Mouse (Mus musculus) liver, embryonic 13.5 days (tissue): ENCODE measurements around the gene Hoxa6. TPM values are rescaled to one million over a fixed set of nuclear protein-coding genes. Genes with fewer than 3 reads are reported as not detected.

Experiments used
- ATAC-seq: fragments of 200-750 bp; cut with Nextera tagmentation; 2 replicates; pipeline ENCODE4 v1.8.0; 2017; ENCODE audit warnings: low read depth, mild to moderate bottlenecking, moderate number of reproducible peaks, moderate library complexity
- DNase-seq: peaks from one replicate; pipeline ENCODE4 v3.0.0; 2022
- H3K27ac ChIP-seq: fragments of 300-500 bp; sonication (generic); 2 replicates; pipeline ENCODE4 v1.5.1; 2015; ENCODE audit warnings: moderate library complexity, mild to moderate bottlenecking, inconsistent platforms
- H3K27me3 ChIP-seq: fragments of 300-500 bp; sonication (generic); 2 replicates; pipeline ENCODE4 v1.6.1; 2015; ENCODE audit warnings: mild to moderate bottlenecking, inconsistent platforms
- H3K36me3 ChIP-seq: fragments of 300-500 bp; sonication (generic); 2 replicates; pipeline ENCODE4 v1.6.1; 2015; ENCODE audit warnings: mild to moderate bottlenecking, inconsistent platforms
- H3K4me1 ChIP-seq: fragments of 300-500 bp; sonication (generic); replicated peaks from 2 replicates; pipeline ENCODE4 v1.6.1; 2015; ENCODE audit warnings: inconsistent platforms
- H3K4me2 ChIP-seq: fragments of 300-500 bp; sonication (generic); 2 replicates; pipeline ENCODE4 v1.6.1; 2015; ENCODE audit warnings: inconsistent platforms, mild to moderate bottlenecking, moderate library complexity
- H3K4me3 ChIP-seq: fragments of 300-500 bp; sonication (generic); replicated peaks from 2 replicates; pipeline ENCODE4 v1.5.1; 2015; ENCODE audit warnings: mild to moderate bottlenecking, inconsistent platforms
- H3K9ac ChIP-seq: fragments of 300-500 bp; sonication (generic); 2 replicates; pipeline ENCODE4 v1.6.1; 2015; ENCODE audit warnings: mild to moderate bottlenecking, inconsistent platforms
- H3K9me3 ChIP-seq: fragments of 300-500 bp; sonication (generic); replicated peaks from 2 replicates; pipeline ENCODE4 v1.6.1; 2016; ENCODE audit warnings: inconsistent platforms
- WGBS: fragments of 180-500 bp; shearing (Covaris S2); methylation state at CpG from one replicate; pipeline ENCODE4 v1.1.7; 2015; ENCODE audit not compliant: insufficient replicate concordance; 5-methylcytosine and 5-hydroxymethylcytosine counted together
- polyA plus RNA-seq: library from polyadenylated mRNA; unstranded; fragments of >200 nt; fragmentation: Nextera tagmentation; extraction: Ambion mirVana; gene quantifications from 2 replicates; pipeline ENCODE4 v1.2.1, GENCODE M21; 2015

The Hoxa6 gene
- polyA plus RNA-seq, 1 experiment from 2014 or later: not detected

GRCm38 (mm10) chr6:52202362-52203120 lies 6.0 kb downstream of the Hoxa6 start:
- peak overlapping the region; percentile 53 for H3K4me3 ChIP-seq
- no peaks in the 10 kb centered on the region for H3K36me3 ChIP-seq
- ATAC-seq (no peak), DNase-seq (no peak)
- peak overlapping the region; percentile 63 for H3K4me2 ChIP-seq
- H3K27me3 ChIP-seq: peaks cover 100% of the 10 kb centered on the region
- H3K9ac ChIP-seq: no peak overlapping the region; the same call in 1 of the 2 replicates
- H3K27ac ChIP-seq: no peak overlapping the region
- H3K9me3 ChIP-seq: no peaks in the 10 kb centered on the region
- H3K4me1 ChIP-seq: peaks cover 8% of the 10 kb centered on the region; the same call in 1 of the 2 replicates
- WGBS: 17% methylated on average over 22 of the region's 22 CpGs

- Histone ChIP-seq H3K27ac (no peak overlapping the region), H3K4me2 (no peak overlapping the region)
Measured at GRCm38 (mm10) chr6:52201269-52201668, 7.3 kb downstream of the Hoxa6 start.

GRCm38 (mm10) chr6:52200751-52201250 lies 7.7 kb downstream of the Hoxa6 start:
- Histone ChIP-seq H3K4me2 (no peak overlapping the region), H3K9ac (no peak overlapping the region), H3K27ac (no peak overlapping the region), H3K4me3 (no peak overlapping the region), H3K9me3 (no peaks in the 10 kb centered on the region), H3K36me3 (no peaks in the 10 kb centered on the region), H3K27me3 (peaks cover 100% of the 10 kb centered on the region), H3K4me1 (peaks cover 8% of the 10 kb centered on the region; the same call in 1 of the 2 replicates)
- WGBS: 39% methylated on average over 10 of the region's 10 CpGs
- ATAC-seq: no peak
- DNase-seq: no peak

More at GRCm38 (mm10) chr6:52201269-52201668, 7.3 kb downstream of the Hoxa6 start:
- 67% methylated on average over 1 of the region's 1 CpGs for WGBS
- peaks cover 8% of the 10 kb centered on the region; the same call in 1 of the 2 replicates for H3K4me1 ChIP-seq
- DNase-seq (no peak), ATAC-seq (no peak)
- H3K4me3 ChIP-seq: no peak overlapping the region
- H3K27me3 ChIP-seq: peaks cover 100% of the 10 kb centered on the region
- no peaks in the 10 kb centered on the region for H3K36me3 ChIP-seq
- no peak overlapping the region for H3K9ac ChIP-seq
- no peaks in the 10 kb centered on the region for H3K9me3 ChIP-seq

GRCm38 (mm10) chr6:52200073-52200750 lies 8.3 kb downstream of the Hoxa6 start:
- Histone ChIP-seq H3K36me3 (no peaks in the 10 kb centered on the region), H3K4me3 (no peak overlapping the region), H3K27ac (no peak overlapping the region; the same call in 1 of the 2 replicates), H3K4me2 (no peak overlapping the region), H3K27me3 (peaks cover 100% of the 10 kb centered on the region), H3K9ac (no peak overlapping the region), H3K9me3 (no peaks in the 10 kb centered on the region), H3K4me1 (peaks cover 8% of the 10 kb centered on the region; the same call in 1 of the 2 replicates)
- no peak for ATAC-seq
- no peak for DNase-seq
- WGBS: 35% methylated on average over 29 of the region's 30 CpGs

GRCm38 (mm10) chr6:52197271-52197670 lies 11.3 kb downstream of the Hoxa6 start:
- Histone ChIP-seq H3K36me3 (no peaks in the 10 kb centered on the region), H3K9me3 (no peaks in the 10 kb centered on the region), H3K27me3 (peaks cover 99% of the 10 kb centered on the region), H3K4me2 (no peak overlapping the region), H3K4me1 (peaks cover 2% of the 10 kb centered on the region), H3K27ac (no peak overlapping the region), H3K4me3 (no peak overlapping the region), H3K9ac (no peak overlapping the region)
- no peak for DNase-seq
- ATAC-seq: no peak
- WGBS: 11% methylated on average over 10 of the region's 10 CpGs

- no peak overlapping the region for H3K4me3 ChIP-seq
- H3K36me3 ChIP-seq: no peaks in the 10 kb centered on the region
- no peaks in the 10 kb centered on the region for H3K9me3 ChIP-seq
- no peak overlapping the region for H3K27ac ChIP-seq
- peaks cover 99% of the 10 kb centered on the region for H3K27me3 ChIP-seq
- ATAC-seq (no peak), DNase-seq (no peak)
- no peak overlapping the region for H3K4me2 ChIP-seq
- no peak overlapping the region for H3K9ac ChIP-seq
- 18% methylated on average over 9 of the region's 9 CpGs for WGBS
- peaks cover 7% of the 10 kb centered on the region for H3K4me1 ChIP-seq
Measured at GRCm38 (mm10) chr6:52196811-52197210, 11.7 kb downstream of the Hoxa6 start.

- Histone ChIP-seq H3K4me1 (peaks cover 11% of the 10 kb centered on the region), H3K27ac (no peak overlapping the region), H3K9ac (no peak overlapping the region), H3K4me3 (no peak overlapping the region), H3K36me3 (no peaks in the 10 kb centered on the region), H3K4me2 (no peak overlapping the region), H3K9me3 (no peaks in the 10 kb centered on the region), H3K27me3 (peaks cover 99% of the 10 kb centered on the region)
- 19% methylated on average over 10 of the region's 10 CpGs for WGBS
- DNase-seq (no peak), ATAC-seq (no peak)
Measured at GRCm38 (mm10) chr6:52194690-52195089, 13.8 kb downstream of the Hoxa6 start.

- peak overlapping the region; percentile 65 for H3K4me2 ChIP-seq
- ATAC-seq (no peak), DNase-seq (peak; percentile 11)
- H3K9me3 ChIP-seq: no peaks in the 10 kb centered on the region
- no peaks in the 10 kb centered on the region for H3K36me3 ChIP-seq
- H3K9ac ChIP-seq: peak overlapping the region; percentile 41; the same call in 1 of the 2 replicates
- peak overlapping the region; percentile 52 for H3K4me3 ChIP-seq
- WGBS: 3% methylated on average over 29 of the region's 55 CpGs
- H3K4me1 ChIP-seq: peaks cover 11% of the 10 kb centered on the region
- peaks cover 99% of the 10 kb centered on the region for H3K27me3 ChIP-seq
- H3K27ac ChIP-seq: no peak overlapping the region
Measured at GRCm38 (mm10) chr6:52191860-52192550, 16.5 kb downstream of the Hoxa6 start.

- ATAC-seq (no peak), DNase-seq (no peak)
- WGBS: 1% methylated on average over 87 of the region's 102 CpGs
- Histone ChIP-seq H3K9ac (peak within 1 kb of the TSS; percentile 55), H3K4me1 (peaks cover 11% of the 10 kb centered on the region), H3K27me3 (peaks cover 99% of the 10 kb centered on the region), H3K36me3 (no peaks in the 10 kb centered on the region), H3K27ac (no peak within 1 kb of the TSS), H3K4me3 (peak within 1 kb of the TSS; percentile 52), H3K9me3 (no peaks in the 10 kb centered on the region), H3K4me2 (peak within 1 kb of the TSS; percentile 65)
Measured at GRCm38 (mm10) chr6:52190906-52191810, 17.4 kb downstream of the Hoxa6 start, which contains the start of gene Hoxa4. Hoxa4 (minus strand) TSS chr6:52191753.

- H3K4me2 ChIP-seq: peak overlapping the region; percentile 65
- no peaks in the 10 kb centered on the region for H3K9me3 ChIP-seq
- H3K27me3 ChIP-seq: peaks cover 99% of the 10 kb centered on the region
- ATAC-seq (no peak), DNase-seq (no peak)
- WGBS: 6% methylated on average over 23 of the region's 23 CpGs
- peaks cover 11% of the 10 kb centered on the region for H3K4me1 ChIP-seq
- no peaks in the 10 kb centered on the region for H3K36me3 ChIP-seq
- peak overlapping the region; percentile 52; the same call in 1 of the 2 replicates for H3K4me3 ChIP-seq
- H3K27ac ChIP-seq: no peak overlapping the region
- H3K9ac ChIP-seq: no peak overlapping the region
Measured at GRCm38 (mm10) chr6:52190410-52190809, 18.1 kb downstream of the Hoxa6 start.
